Mouse (Mus musculus) testis, adult 2 months (tissue): Measurements from ENCODE around the gene B230104I21Rik.

Experiments used
- CTCF ChIP-seq: fragments of 200-500 bp; IDR thresholded peaks from 2 replicates; pipeline ENCODE4 v1.5.1; 2012; ENCODE audit warnings: low read depth, mild to moderate bottlenecking, inconsistent platforms, low read length, moderate library complexity; ENCODE audit not compliant: control insufficient read depth, insufficient read depth, insufficient replicate concordance
- POLR2A ChIP-seq: fragments of 200-500 bp; IDR thresholded peaks from 2 replicates; pipeline ENCODE4 v1.6.1; 2012; ENCODE audit warnings: low read depth, mild to moderate bottlenecking, inconsistent platforms, low read length, moderate library complexity; ENCODE audit not compliant: control insufficient read depth

DNA sequence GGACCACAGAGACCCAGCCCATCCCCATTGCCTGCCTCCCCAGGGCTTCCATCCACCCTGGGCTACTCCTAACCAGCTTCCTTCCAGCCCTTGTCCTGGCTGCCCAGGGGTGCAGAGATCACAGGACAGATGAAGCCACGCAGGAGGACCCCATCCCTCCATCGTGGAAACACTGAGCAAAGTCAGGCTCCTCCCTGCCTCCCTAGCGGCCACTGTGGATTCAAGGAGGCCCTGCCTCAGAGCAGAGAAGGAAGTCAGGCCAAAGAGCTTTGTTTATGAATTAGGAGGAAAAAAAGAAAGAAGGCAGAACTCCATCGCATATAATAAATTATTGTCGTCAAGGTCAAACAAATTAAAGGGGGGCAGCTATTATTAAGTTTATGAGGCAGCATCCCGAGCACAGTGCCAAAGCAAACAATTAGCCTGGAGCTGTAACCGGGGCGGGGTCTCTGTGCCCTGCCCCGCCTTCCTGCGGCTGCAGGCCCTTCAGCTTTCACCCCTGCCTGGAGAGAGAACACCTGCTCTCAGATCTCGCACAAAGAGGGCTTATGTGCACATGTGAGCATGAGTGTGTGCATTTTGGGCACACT is 12.4 kb downstream of the B230104I21Rik start:
- TF ChIP-seq CTCF (no peak), POLR2A (no peak)
